Mouse (Mus musculus): ENCODE results near the gene Rnf40. TPM values are rescaled to one million over a fixed set of nuclear protein-coding genes. Genes with fewer than 3 reads are reported as not detected.
A peak's percentile ranks its signal among the peaks of the same experiment; 100 is the strongest.

Rnf40 gene
- total RNA-seq (2021): 10 to 100 TPM; 46.5 to 53.9 TPM
- long read RNA-seq, experiment 1, full-length matches to known transcripts: 74 of 95 reads
- long read RNA-seq, experiment 1, partial matches to known transcripts: 8 of 95 reads
- long read RNA-seq, experiment 1, other reads (novel, unspliced or antisense): 13 of 95 reads
- long read RNA-seq, experiment 2, full-length matches to known transcripts: 61 of 83 reads
- long read RNA-seq, experiment 2, partial matches to known transcripts: 9 of 83 reads
- long read RNA-seq, experiment 2, other reads (novel, unspliced or antisense): 13 of 83 reads

DNA sequence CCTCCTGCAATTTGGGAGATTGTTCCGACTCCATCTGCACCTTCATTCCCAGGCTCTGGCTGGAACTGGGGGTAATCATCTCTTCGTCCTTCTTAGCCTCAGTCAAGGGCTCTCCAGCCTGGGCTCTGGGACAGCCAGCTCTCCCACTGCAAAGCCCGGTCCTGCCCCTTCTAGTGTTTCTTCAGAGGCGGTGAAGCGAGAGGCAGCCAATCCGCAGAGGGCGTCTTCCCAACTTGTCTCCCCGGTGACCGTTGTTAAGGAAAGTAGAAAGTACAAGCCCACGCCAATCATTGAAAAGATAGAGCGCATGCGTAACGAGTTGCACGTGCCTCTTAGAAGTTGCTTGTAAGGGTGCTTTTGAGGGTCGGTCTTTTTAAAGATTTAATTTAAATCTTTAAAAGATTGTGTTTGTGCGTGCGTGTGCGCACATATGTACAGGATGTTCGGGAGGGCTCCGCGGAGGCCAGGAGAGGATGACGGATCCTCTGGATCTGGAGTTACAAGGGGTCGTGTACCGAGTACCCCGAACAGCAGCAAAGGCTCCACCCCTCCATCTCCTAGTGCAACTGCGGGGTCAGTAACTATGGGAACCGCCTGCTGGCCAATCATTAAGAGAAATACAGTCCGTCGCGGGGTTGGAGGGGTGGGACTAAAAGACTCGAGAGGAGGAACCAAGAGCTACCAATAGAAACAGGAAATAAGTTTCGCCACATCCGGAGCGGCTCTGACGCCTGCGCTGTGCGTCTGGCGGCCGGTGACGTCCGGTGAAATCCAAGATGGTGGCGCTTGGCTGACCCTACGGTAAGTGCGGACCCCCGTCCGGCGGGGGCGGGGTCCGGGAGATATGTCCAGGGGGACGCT is at the start of gene Rnf40, which contains the start of gene Ccdc189:
Gene Rnf40 (plus strand): TSS at position 757 of the 861 bp plus-strand sequence.
Gene Ccdc189 (minus strand): TSS at position 585 of the 861 bp plus-strand sequence.
- intact Hi-C loops (cut with DNase I): loop anchor here (5.0 kb wide), 1 partner anchor 226 kb away; no protein-coding TSS in a partner anchor

DNA sequence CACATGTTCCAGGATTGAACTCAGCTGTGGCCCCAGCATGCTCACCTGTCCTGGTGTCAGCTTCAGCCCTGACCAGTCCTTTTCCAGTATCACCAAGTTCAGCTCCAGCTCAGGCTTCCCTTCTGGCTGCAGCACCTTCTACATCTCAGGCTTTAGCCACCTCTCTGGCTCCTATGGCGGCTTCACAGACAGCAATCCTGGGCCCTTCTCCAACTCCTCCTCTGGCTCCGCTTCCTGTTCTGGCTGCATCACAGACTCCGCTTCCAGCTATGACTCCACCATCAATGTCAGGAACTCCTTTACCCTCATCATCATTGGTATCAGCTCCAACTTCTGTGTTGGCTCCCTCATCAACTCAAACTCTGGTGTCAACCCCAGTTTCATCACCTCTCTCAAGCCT is 46.9 kb upstream of the Rnf40 start:
- intact Hi-C loops (cut with DNase I): no loop called here
- DNase-seq: peak; percentile 32 to 47

More for the DNA sequence above, at the start of gene Rnf40, which contains the start of gene Ccdc189:
- peak; percentile 89 to 91 for DNase-seq

DNA sequence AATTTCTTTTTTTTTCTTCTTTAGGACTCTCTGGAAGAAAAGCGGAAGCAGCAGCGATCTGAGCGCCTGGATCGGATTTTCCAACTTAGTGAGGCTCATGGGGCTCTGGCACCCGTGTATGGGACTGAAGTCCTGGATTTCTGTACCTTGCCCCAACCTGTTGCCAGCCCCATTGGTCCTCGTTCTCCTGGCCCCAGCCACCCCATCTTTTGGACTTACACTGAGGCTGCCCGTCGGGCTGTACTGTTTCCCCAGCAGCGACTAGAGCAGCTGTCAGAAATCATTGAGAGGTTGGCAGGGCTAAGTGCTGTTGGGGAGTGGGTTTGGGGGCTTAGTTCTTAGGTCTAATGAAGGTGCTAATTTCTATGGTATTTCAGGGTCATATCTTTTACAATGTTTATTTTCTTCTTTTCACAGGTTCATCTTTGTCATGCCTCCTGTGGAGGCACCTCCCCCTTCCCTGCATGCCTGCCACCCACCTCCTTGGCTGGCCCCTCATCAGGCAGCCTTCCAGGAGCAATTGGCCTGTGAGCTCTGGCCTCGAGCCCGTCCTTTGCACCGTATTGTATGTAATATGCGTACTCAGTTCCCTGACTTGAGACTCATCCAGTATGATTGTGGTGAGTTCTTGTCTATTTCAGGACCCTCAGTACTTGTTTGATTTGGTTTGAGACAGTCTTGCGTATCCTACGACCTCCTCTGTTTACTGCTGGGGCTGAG is 39.3 kb upstream of the Rnf40 start:
- DNase-seq: peak; percentile 66 to 82
- intact Hi-C loops (cut with DNase I): no loop called here

DNA sequence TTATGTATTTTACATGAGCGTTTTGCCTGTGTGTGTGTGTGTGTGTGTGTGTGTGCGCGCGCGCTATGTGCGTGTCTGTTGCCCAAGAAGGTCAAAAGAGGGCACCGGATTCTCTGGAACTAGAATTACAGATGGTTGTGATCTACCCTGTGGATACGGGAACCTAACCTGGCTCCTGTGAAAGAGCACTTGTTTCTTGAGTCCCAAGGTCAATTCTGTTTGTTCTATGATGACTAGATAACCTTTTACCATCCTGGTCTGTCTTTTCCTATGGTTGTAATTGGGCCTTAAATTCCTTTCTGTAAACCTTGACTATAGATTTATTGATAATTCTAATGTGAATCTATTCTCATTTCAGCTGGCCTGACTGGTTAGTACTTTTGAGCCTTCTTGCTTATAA is 37.0 kb upstream of the Rnf40 start:
- intact Hi-C loops (cut with DNase I): no loop called here
- no peak for DNase-seq

DNA sequence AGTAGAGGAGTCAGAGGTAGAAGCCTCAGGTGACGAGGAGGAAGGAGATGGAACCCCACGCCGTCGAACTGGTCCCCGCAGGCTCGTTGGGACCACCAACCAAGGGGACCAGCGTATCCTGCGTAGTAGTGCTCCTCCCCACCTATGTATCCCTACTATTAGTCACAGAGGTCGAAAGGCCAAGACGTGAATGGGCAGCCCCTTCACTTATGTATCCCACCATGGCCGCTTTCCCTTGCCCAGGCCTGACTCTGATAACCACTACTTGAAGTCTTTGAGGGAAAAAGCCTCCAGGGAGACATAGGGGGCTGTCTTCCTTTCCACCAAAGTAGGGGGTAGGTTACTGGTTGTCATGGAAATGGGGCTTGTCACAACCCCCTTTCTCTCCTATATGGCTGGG is 28.0 kb upstream of the Rnf40 start:
- intact Hi-C loops (cut with DNase I): no loop called here
- DNase-seq: no peak

DNA sequence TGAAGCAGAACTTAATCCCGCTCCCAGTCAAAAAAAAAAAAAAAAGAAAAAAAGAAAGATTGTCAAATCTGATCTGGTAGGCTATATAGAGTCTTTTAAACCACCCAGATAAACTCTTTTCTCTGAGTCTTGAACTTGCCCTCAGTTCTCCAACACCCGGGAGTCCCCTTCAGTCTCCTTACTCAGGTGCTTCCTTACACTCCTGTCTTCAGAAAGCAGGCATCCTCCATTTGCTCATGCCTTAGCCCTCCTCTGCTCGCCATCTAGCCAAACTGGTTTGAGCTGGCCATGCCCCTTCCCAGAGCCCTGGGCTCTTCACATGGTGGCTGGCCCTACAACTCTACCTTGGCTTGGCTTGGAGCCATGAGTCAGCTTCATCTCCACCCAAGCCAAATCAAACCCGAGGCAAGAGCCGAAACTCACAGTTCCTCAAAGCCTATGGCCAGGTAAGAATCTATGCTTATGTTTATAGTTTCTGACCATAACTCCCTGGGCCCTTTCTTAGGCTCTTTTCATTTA is 27.2 kb upstream of the Rnf40 start, which contains the start of gene Tmem265:
Gene Tmem265 (plus strand): TSS at position 51 of the 519 bp plus-strand sequence.
- intact Hi-C loops (cut with DNase I): no loop called here
- no peak for DNase-seq

DNA sequence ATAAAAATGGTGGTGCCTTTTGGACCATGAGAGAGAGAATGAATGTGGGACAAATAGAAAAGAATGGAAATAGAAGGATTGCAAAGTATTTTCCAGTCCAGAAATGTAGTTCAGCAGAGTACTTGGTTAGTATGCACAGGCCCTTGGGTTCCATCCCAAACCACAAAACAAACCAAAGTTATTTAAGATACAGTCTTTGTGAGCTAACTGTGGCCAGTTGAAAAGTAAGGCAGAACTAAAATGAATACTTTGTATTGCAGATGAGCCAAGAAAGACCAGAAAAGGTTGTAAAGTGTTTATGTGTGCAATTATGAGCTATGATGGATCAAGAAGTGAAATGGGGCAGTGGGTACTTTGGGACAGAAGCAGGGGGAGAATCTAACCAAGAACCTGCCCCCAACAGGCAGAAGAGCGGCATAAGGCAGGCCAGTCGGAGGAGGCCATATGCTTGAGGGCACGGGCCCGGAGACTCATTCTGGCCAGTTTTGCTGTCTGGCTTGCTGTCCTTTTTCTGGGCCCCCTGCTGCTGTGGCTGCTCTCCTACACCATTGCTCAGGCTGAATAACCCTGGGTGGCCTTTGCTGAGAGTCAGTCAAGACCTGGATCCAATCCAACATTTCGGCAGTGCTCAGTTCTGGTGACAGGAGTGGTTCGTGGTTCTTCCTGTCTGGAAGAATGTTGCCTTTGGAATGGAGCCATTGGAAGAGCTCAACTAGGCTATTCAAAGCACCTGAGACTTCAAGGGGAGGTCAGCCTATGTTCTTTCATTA is 24.0 kb upstream of the Rnf40 start:
- DNase-seq: peak; percentile 26 to 63
- intact Hi-C loops (cut with DNase I): no loop called here

DNA sequence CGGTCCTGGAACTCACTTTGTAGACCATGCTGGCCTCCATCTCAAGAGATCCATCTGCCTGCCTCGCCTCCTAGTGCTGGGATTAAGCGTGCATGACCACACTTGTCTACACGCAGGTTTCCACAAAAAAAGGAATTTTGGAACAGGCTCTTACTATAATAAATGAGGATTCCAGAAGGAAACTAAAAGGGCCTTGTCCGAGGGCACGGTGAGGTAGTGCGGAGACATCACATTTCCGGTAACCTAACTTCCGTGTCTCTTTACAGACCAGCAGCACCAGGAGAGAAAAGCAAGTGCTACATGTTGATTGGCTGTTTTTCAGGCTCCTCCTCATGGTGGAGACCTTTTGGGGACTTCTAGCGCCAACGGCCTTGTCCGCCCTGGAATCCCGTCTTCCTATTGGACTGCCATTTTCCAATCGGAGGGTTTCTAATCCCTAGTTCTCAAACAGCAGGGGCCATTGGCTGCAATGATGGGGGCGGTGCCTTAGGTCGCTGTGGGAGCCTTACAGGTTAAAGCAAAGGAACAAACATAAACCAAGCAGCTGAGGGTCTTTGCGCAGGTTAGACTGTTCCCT is 15.6 kb upstream of the Rnf40 start, which contains the start of gene Phkg2:
Gene Phkg2 (plus strand): TSS at position 446 of the 577 bp plus-strand sequence.
- intact Hi-C loops (cut with DNase I): no loop called here
- DNase-seq: peak; percentile 87 to 92

DNA sequence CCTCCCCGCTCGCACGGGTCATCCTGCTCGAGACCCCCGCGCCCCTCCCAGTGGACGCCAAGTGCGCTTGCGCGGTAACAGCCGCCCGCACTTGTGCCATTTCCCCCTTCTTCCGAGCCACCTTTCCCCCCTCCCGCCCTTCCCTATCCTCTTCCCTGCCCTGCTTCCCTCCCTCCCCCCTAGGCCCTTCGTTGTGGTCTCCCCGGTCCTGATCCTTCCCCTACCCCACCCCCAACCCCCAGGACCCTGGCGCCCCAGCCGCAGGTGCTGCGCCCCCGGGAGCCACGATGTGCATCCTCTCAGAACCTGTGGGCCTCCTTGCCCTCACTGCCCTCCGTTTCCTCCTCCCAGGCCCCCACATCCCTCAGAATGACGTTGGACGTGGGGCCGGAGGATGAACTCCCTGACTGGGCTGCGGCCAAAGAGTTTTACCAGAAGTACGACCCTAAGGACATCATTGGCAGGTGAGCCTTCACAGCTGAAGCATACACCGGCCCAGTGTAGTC is 15.0 kb upstream of the Rnf40 start:
- peak in 1 of 2 experiments; percentile 19 for DNase-seq
- intact Hi-C loops (cut with DNase I): no loop called here

DNA sequence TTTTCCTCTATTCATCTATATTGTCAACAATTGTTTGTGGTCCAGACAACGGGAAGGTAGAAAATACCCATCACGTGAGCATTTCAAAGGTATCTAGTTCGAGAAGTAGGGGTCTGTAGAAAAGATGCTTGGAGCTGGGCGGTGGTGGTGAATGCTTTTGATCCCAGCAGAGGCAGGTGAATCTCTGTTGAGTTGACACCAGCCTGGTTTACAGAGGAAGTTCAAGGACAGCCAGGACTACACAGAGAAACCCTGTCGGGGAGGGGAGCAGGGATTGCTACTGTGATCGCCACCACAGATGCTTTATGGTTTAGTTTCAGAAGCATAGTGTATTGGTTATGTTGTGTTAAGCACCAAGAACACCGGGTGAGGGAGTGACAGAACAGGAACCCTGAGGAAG is 14.5 kb upstream of the Rnf40 start:
- no peak for DNase-seq
- intact Hi-C loops (cut with DNase I): no loop called here

DNA sequence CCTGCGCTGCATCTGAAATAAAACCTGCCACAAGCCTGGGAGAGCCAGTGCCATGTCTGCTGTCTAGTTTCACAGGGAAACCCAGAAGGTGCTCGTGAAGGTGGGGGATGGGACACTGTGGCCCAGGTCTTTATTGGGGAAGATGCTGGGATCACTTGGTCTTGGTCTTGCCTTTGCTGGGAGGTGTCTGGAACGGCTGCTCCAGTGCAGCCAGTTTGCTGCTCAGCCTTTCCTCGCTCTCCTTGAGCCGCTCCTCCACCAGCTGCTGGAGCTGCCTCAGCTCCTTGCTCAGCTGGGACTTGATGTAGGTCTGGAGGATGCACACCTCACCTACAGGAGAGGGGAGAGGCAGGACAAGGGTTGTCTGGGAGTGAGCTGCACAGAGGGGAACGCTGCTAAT is 5.3 kb upstream of the Rnf40 start:
- intact Hi-C loops (cut with DNase I): no loop called here
- DNase-seq: no peak

DNA sequence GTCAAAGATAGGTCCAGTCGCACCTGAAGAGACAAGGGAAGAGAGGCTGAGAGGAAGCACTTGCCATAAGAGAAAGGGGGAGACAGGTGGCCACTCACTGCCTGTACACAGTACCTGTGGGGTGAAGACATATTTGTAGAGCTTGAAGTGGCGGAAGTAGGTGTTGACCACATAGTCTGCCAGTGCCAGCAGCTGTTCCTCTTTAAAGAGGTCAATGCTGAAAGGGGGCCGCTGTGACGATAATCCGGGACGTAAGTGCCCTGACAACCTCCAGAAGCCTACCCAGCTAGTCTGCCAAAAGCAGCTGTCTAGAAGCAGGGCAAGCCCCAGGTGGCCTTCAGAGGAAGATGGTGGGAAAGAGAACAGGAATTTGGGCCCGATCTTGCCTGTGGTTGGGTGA is 3.5 kb upstream of the Rnf40 start:
- intact Hi-C loops (cut with DNase I): loop anchor here (5.0 kb wide), 1 partner anchor 223 kb away; no protein-coding TSS in a partner anchor
- no peak for DNase-seq

DNA sequence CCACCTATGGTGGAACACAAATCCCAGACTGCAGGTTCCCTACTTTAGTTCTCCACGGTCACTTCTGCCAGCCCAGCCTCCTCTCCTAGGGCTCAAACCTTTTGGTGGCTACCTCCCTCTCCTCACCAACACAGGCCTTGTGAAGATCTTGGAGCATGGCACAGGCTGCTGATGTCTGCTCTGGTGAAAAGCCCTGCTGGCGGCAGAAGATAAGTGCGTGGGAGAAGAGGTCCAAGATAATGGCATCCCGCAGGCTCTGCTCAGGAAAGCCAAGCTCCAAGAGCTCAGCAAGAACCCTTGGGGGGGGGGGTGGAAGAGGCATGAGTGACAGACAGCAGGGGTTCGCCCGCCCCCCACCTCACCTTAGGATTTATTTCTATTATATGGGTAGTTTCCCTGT is 2.4 kb upstream of the Rnf40 start:
- intact Hi-C loops (cut with DNase I): loop anchor here (5.0 kb wide), 1 partner anchor 224 kb away; no protein-coding TSS in a partner anchor
- DNase-seq: no peak

DNA sequence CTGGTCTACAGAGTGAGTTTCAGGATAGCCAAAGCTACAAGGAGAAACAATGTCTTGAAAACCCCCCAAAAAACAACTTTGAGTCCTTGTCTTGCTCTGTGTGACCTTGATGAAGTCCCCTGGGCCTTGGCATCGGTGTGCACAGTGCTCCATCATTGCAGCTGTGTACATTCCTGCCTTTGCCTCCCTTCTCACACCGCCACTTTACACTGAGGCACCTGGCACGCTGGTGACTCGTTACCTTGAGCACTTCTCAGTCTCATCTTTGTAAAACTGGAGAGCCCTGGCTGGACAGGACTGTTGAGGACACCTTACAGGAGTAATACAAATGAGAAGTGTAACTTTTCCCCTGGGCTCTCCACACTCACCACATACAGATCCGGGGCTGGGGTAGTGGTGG is 1.4 kb upstream of the Rnf40 start:
- intact Hi-C loops (cut with DNase I): loop anchor here (5.0 kb wide), 1 partner anchor 225 kb away; no protein-coding TSS in a partner anchor
- no peak for DNase-seq

DNA sequence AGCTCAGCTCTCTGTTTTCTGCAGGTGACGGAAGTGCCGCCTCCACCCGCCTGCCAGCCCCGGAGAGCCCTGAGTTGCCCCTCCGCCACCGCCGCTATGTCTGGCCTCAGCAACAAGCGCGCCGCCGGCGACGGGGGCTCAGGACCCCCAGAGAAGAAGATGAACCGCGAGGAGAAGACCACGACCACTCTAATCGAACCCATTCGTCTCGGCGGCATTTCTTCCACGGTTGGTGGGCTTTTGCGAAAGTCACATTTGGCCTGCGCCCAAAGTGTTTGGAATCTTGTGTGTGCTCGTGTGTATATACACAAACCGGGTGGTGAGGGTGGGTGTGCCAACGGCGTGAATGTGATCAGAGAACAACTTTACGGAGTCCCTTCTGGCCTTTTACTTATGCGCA is 334 bp downstream of the Rnf40 start:
- intact Hi-C loops (cut with DNase I): loop anchor here (5.0 kb wide), 1 partner anchor 227 kb away; no protein-coding TSS in a partner anchor

DNA sequence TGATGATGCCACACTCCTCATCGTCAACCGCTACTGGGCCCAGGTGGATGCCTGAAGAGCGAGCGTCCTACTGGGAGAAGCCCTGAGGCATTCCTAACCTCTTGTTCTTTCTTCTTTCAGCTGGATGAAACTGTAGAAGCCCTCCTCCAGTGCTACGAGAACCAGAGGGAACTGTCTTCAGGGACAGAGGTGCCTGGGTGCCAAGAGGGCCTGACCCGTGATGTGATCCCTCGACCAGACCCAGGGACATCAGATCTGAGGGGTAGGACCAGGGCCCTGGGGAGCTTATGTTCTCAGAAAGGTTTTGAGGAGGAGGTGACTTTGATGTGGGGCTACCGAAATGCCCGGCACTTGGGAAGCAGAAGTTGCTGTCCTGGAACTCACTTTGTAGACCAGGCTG is 1.1 kb downstream of the Rnf40 start:
- intact Hi-C loops (cut with DNase I): loop anchor here (5.0 kb wide), 1 partner anchor 227 kb away; no protein-coding TSS in a partner anchor
- no peak for DNase-seq

More for the DNA sequence above, 334 bp downstream of the Rnf40 start:
- no peak for DNase-seq

DNA sequence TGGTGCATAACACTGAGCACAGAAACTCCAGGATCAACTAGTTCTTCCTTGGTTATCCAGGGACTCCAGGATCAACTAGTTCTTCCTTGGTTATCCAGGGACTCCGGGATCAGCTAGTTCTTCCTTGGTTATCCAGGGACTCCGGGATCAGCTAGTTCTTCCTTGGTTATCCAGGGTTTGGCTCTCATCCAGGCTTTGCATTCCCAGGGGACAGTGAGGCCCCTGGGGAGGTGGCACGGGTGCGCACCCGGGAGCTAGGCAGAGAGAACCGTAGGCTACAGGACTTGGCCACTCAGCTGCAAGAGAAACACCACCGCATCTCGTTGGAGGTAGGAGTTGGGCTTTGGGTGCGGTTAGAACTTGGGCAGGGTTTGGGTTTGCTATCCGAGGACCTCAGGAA is 2.5 kb downstream of the Rnf40 start:
- intact Hi-C loops (cut with DNase I): no loop called here
- DNase-seq: no peak

DNA sequence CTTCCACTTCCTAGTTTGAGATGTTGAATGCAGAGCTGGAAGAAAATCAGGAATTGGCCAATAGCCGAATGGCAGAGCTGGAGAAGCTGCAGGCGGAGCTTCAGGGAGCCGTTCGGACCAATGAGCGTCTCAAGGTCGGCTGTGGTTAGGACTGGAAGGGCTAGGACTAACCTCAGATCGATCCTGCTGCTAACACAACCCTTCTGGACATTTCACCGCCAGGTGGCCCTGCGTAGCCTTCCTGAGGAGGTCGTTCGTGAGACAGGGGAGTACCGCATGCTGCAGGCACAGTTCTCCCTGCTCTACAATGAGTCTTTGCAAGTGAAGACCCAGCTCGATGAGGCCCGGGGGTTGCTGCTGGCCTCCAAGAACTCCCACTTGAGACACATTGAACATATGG is 4.0 kb downstream of the Rnf40 start:
- no peak for DNase-seq
- intact Hi-C loops (cut with DNase I): no loop called here

DNA sequence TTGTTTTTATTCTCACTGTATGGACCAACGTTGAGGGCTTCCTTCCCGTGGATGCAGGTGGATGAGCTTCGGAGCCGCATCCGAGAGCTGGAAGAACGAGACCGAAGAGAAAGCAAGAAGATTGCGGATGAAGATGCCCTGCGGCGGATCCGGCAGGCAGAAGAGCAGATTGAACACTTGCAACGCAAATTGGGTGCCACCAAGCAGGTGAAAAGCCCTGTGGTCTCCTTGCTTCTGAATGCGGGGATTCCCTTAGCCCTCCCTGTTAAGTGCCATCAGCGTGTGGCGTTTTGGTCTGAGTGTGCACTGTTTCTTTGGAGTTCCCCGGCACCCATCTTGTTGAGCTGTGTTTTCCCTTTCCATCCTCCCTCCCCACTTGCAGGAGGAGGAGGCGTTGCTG is 8.2 kb downstream of the Rnf40 start:
- DNase-seq: no peak
- intact Hi-C loops (cut with DNase I): no loop called here
